Mouse (Mus musculus): Measurements from ENCODE around the gene Bnip3.

The Bnip3 gene

DNA sequence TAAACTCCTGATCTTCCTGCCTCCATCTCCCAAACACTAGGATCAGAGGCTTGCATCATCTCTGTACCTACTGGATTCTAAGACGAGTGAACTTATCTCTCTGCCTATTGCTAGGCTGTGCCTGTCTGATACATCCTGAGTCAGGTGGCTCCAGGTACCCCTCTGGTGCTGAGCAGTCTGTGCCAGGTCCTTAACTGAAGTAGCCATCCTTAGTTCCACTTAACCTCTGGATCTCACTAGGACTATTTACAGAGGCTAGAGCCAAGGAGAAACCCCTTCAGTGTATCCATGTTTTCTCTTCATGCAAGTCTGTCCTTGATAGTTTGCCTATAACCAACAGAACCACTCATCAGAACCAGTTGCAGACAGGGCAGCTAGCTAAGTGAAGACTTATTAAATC is 2.9 kb downstream of the Bnip3 start:
- DNase-seq (ENCODE audit: low spot score), result no peak

DNA sequence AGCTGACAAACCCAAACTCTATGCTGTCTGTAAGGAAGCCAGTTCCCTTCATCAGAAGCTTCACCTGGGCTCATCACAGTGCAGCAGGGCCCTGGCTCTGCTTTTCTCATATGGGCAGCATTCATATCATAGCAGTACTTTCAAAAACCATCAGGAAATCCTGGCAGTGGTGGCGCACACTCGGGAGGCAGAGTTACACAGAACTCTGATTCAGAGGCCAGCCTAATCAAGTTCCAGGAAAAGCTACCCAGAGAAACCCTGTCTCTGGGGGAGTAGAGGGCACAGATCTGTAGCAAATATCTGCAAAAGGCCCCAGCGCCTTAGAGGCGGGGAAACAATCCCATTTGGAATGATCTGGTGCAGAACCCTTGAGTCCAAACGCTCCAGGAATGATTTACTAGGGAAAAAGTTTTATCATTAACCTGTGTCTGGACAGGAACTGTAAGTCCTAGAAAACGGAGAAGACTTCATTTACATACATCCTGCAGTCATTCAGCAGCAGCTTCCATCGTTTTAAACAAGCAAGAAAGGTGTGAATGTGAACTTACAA is 5.4 kb downstream of the Bnip3 start:
- no peak for DNase-seq (ENCODE audit: low spot score)

DNA sequence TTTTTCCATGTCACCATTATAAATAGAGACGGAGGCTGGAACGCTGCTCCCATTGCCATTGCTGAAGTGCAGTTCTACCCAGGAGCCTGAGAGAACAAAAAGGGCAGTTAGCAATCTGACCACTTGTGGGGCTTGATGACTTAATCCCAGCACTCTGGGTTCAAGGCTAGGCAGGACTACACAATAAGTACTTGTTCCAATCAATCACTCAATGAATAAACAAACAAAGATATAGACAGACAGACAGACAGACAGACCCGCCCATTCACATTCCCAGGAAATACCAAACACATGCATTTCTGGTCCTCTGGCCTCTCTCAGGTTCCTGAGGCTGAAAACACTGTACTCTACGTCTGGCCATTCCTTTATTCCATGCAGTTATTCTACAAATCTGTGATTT is 10.6 kb downstream of the Bnip3 start:
- no peak for DNase-seq (ENCODE audit: low spot score)

DNA sequence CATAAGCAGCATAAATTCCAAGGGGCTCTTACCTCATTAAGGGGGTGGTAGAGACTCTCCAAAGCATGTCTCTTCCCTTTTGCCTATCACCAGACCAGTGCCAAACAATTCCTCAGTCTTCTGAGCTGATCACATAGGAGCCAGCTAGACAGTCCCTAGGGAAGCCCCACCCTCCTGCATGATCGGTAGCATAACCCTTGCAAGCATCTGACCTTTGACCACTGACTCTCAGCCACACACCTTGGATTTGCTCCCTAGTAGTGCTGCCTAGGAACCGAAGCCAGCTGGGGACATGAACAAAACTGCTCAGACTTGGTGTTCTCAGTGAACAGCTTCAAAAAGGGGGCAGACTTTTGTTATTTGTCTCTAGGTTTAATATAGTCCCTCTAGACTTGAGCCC is 11.2 kb downstream of the Bnip3 start:
- no peak for DNase-seq (ENCODE audit: low spot score)

DNA sequence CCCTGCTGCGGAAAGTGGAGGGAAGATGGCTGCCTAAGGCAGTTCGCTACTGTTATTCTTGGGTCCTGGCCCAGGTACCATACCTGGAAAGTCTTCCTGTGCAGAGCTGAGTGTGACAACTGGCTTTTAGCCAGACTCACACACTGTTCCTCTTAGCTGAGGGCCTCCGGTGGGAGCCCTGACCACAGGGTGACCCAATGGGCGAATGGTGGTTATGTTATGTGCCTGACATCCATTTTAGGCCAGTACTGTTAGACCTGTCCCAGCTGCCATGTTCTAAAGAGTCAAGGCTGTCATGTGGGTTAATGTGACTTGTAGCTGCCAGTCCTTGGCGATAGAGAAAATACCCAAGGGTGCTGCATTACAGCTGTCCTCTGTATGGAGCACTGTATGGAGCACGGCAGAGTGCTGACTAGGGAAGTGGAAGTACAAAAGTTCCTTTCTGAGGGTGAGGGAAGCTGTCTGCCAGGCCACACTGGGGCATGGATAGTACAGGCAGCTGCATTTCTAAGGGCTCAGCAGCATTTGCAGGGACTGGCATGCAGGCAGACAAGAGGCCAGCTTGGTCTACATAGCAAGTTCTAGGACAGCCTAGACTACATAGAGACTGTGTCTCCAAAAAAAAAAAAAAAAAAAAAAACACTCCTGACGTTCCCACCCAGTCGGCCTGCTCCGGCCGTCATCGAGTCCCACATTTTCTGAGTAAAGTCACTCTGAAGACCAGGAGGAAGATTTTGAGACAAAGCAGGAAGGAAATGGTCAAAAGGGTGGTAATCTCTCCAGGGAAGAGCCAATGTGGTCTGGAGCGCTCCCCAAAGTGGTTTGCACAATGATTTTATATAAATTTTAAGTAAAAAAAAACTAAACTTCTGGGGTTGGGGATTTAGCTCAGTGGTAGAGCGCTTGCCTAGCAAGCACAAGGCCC is 23.7 kb downstream of the Bnip3 start:
- no peak for DNase-seq (ENCODE audit: low spot score)

DNA sequence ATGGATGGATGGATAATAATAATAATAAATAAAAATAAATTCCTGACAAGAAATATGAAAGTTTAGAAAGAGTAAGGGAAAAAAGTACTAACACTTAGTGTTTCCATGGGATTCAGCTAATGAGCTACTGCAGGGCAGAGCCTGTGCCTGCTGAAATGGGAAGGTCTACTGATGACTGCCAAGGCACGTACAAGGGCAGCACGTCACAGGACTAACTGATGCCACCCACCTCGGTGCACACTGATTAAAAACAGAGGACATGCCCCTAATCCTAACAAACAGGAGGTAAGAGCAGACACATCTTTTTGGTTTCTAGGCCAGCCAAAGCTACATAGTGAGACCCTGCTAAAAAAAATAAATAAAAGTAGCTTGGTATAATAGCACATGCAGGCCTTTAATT is 25.6 kb downstream of the Bnip3 start:
- no peak for DNase-seq (ENCODE audit: low spot score)

DNA sequence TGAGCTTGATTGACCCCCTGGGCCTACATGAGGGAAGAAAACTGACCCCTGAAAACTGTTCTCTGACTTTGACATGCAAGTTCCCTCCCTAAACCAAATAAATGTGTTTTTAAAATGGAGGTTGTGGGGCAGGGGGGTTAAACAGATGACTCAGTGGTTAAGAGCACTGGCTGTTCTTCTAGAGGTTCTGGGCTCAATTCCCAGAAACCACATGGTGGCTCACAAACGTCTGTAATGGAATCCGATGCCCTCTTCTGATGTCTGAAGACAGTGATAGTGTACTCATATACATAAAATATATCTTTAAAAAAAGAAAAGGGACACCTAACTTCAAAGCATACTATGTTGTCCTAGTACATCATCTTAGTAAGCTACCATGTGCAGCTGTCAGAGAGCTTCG is 34.3 kb downstream of the Bnip3 start:
- no peak for DNase-seq (ENCODE audit: low spot score)

DNA sequence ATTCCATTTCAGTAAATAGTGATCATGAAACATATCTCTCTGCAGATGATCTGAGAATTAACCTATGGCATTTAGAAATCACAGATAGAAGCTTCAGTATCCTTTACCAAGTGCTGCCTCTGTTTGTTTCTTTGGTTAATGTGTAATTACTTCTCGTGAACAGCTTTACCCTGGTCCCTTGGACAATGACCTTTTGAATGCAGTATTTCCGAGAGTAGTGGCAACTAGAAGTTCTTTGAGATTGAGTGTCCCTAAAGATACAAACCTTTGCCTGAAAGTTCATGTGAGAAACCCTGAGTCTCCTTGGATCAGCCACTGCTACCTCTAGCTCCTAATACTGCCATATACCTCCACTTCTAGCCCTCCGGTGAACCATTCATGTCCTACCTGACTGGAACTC is 36.4 kb downstream of the Bnip3 start:
- DNase-seq (ENCODE audit: low spot score), result no peak

DNA sequence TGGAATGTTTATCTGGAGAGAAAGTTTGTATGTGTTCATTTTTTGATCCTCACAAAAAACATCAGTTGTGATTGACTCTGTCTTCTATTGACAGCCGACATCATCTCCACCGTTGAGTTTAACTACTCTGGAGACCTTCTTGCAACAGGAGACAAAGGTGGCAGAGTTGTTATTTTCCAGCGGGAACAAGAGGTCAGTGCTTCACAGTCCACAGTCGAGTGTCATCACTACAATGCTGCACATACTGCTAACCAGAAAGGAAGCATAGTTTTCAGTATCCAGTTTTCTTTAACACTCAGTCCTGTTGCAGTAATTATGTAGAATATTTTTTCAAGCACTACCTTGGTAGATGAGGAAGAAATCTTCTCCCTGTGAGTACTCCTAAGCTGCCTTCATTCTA is 41.0 kb downstream of the Bnip3 start:
- DNase-seq (ENCODE audit: low spot score), result no peak

DNA sequence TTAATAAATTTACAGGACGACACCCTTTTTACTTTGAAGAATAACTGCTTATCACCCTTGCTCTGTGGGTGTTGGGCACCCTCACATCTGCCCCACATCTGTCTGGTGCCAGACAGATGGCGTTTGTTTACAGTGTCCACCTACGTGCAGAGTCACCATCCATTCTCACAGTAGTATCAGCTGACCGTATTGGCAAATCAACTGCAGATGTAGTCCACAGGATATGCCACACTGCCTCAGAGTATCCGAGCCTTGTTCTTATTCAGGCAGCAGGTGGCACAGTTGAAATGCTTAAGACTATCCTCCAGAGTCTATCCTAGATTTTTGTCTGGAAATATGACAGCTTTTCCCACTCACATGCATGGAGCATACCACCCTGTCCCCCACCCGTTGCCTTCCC is 42.0 kb downstream of the Bnip3 start:
- no peak for DNase-seq (ENCODE audit: low spot score)

DNA sequence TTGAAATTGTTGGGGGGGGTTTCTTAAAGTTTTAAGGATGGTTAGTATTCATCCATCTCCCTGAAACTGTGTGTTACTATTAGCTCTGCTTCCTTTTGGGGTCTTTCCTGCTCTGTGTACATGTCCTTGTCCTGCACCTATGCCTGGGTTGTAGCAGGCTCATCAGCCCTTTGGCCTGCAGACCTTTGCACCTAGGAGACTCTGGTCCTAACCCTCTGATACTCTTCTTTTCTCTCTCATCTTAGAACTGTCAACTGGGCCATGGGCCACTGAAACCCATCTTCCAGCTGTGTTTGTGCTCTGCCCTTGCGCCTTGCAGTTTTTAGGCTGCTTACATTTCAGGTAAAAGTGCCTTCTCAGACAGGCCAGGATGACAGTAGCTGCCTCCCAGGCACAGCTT is 44.5 kb downstream of the Bnip3 start:
- DNase-seq (ENCODE audit: low spot score), result no peak

DNA sequence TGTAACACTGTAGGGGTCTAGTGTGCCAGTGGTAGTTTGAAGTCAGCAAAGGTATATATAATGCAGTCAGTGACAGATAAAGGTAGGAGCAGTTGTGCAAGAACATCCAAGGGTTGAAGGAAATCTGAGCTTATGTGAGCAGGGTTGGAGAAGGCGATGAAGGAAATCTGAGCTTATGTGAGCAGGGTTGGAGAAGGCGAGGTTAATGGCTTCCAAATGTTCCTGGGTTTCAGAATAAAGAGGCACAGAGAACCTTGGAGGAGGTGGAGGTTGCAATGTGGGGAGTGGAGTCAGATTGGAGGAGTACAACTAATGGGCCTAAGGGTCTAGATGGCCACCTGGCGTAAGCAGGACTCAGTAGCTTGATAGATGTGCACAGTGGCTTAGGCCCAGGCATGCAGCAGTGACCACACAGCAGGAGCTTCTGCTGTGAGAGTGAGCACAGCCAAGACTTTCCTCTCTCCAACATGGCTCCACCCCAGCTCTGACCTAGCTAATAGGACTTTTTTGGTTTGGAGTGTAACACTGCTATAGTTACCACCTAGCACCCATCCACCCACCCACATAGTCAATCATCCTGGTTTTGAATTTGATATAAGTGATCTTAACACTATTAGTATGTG is 45.3 kb downstream of the Bnip3 start:
- no peak for DNase-seq (ENCODE audit: low spot score)

DNA sequence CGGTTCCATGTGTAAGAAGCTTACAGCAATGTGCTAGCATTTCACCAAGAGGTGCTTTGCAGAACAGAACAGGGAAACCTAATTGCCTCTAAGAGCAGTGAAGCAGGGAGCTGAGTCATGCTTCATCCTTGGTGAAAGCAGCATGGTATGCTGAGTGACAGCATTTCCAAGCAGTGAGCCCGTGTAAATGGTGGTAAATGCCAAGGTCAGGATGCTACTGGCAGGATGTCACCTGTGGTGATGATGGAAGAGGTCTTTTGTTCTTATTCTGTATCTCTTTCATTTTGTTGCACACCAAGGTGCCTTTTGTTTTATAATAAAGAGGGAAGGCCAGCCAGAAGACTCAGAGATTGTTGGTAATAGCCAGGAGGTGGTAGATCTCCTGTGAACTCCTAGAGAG is 52.6 kb downstream of the Bnip3 start:
- DNase-seq (ENCODE audit: low spot score), result no peak

DNA sequence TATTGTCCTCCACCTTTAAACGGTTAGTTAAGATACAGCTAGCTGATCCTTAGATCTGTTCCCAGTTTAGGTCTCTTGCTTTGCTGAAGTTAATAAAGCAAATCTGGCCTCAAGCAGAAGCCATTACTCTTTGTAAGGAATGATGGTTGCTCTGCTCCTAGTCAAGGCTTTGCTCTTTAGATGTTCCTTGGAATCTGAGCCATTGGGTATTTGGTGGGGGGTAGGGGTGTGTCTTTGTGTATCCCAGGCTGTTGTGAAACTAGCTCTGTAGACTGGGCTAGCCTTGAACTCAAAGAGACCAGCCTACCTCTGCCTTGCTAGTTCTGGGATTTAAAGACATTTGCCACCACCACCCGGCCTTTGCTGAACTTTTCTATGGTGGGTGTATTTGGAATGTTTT is 55.1 kb downstream of the Bnip3 start:
- no peak for DNase-seq (ENCODE audit: low spot score)

DNA sequence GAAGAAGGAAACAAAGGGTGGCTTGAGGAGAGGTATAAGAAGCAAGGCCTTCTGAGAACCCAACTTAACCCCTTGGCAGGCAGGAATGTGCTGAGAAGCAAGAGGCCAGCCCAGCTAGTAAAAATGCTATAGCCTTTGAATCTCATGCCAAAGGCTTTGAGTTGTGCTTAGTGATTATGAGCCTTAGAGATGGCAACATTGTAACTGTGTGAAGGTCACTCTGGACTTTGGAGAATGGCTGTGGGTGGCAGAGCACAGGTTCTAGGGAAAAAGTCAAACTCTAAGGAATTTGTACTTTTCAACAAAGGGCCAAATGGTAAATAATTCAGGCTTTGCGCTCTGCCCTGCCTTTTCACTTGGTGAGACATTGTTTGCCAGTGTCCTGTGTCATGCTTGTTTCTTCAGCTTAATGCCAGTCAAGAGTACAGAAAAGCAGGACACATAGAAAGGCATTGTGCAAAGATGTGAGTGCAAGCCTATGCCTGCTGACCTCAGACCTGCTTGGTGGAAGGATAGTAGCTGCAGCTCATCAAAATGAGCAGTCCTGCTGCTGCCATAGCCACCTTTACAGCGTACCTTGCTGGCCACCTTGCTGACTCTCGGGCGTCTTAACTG is 55.8 kb downstream of the Bnip3 start:
- no peak for DNase-seq (ENCODE audit: low spot score)

DNA sequence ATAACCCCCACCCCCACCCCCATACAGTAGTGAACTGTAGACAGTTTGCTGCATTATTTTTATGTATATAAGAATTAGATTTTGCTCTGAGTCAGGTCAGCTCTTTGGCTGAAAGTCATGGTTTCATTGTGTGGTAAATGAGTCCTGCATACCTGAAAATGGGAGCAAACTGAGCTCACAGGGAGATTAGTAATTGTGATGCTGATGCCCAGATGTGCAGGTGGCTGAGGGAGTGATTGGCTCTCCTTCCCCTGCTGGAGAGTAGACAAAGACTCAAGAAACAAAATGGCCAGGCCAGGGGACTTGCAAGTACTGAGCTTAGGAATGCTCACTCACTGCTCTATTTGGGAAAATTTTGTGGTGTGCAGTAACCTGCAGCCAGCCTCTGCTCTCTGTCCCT is 59.2 kb downstream of the Bnip3 start:
- no peak for DNase-seq (ENCODE audit: low spot score)

DNA sequence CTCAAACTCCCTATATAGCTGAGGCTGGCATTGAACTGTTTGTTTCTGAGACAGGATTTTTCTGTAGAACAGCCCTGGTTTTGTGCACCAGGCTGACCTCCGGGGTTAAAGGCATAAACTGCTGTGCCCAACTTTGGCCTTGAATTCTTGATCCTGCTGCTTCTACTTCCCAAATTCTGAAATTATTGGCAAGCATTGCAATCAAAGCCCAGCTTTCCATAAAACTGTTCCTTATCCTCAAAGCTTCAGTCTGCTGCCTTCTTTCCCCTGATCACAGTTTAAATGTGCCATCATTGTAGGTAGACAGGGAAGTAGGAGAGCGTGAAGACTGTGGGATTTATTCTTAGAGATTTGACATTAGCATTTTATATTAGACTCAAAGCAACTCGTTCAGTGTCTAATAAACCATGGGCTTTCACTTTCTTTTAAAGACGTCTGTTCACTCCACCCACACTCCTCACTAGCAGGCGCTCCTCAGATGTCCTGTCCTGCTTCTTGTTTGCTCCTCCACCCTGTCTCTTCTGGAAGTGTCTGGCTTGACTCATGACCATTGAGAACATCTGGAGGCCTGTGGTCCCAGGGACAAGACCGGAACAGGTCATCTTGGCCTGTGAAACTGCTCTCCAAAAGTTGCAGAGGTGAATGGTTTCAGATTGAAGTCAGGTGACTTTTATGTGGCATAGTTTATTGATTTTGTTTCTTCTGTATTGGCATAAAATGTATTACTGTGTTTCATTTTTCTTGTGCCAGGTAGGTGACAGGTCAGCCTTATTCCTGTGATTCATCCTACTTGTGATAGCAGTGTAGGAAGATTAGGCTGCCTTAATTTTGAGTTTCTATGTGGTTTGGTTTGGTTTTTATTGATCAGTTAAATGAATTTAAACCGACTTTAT is 61.0 kb downstream of the Bnip3 start:
- DNase-seq (ENCODE audit: low spot score), result no peak

DNA sequence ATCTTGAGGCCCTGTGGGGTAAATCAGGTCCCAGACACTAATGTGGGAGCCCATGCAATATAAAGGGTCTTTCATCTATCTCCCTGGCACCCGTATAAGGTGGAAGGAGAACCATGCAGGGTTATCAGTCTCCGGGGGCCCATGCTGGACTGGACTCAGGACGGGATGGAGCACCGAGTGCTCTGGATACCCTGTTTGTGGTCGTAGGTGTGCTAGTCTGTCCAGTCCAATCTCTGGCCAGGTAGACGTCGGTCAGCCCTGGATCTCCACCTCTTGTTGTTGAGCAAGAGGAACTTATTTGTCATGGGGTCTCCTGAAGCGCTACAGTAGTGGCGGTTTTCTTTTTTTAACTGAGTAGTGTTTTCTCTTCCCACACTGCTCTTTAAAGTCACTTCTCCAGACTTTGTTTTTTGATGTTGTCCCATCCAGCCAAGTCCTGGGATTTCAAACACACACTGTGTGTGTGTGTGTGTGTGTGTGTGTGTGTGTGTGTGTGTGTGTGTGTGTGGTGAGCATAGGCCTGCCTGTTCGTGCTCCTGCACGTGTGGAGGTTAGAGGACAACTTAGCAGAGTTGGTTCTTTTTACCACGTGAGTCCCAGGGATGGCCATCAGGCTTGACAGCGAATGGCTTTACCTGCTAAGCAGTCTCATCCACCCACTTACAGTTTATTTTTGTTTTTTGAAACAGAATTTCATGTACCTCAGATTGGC is 61.8 kb downstream of the Bnip3 start:
- no peak for DNase-seq (ENCODE audit: low spot score)

DNA sequence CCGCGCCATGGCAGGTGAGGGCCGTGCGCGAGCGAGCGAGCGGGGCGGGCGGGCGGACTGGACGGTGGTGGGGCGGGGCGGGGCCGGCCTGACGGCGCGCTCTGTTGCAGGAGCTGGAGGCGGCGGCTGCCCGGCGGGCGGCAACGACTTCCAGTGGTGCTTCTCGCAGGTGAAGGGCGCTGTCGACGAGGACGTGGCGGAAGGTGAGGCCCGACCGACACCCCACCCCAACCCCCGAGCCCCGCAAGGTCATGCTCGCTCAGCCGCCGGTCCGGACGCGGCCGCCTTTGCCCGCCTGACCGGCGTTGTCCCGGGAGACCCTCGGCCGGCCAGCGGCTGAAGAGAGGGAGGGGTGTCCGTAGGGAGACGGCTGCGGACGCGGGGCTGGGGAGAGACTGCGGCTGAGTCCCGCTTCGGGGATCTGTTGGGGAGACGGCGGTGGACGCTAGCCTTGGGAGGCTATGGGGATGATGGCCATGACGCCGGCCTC is 62.8 kb downstream of the Bnip3 start:
- no peak for DNase-seq (ENCODE audit: low spot score)

DNA sequence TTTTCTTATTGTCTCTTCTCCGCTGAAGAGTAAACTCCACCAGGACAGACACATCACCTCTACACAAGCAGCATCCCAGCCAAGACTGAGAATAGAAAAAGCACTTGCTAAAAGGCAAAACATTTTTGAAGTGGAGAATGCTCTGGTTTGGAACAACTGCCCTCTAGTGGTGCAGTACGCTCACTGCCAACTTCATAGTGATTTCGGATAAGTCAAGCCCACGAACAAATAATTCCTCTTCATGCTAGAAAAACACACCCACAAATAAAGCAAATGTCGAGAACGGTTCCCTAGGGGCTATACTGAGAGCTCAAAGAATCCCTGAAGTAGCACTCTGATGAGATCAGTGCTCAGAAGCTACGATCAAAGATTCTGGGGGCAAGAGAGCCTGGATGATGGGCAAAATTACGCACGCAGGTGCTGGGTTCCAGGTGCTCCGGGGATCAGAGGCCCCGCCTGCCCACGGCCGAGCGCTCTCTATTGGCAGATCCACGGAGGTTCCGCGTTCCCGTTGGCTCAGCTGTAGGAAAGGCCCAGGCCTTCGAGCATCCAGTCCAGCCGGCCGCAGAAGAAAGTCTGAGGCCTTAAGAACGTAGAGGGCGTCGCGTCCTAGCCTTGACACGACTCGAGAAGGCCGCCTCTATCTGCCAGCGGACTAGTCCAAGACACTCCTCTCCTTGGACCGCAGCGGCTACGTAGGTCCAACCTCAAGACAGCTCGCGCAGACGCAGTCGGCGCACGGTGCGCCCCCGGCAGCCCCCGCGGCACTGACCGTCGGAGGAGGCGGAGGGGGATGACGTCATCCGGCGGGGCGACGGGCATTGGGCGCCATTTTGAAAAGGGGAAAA is 63.6 kb downstream of the Bnip3 start, which contains the start of the genes Ppp2r2d and Mapk1ip1:
Ppp2r2d (plus strand) TSS at position 536 of the 848 bp plus-strand sequence.
Mapk1ip1 (minus strand) TSS at position 730 of the 848 bp plus-strand sequence.
- DNase-seq (ENCODE audit: low spot score), result peak; percentile 90
